Mouse (Mus musculus): ENCODE measurements around the gene Gpc6.

- TF ChIP-seq POLR2A (IDR thresholded peaks at IDR 0.05; ENCODE audit: extremely low read depth, insufficient read depth, low read length) (no peak), CTCF (IDR thresholded peaks at IDR 0.05; ENCODE audit: extremely low read depth, insufficient read depth, low read length) (no peak)
Measured at GRCm38 (mm10) chr14:117000376-117000775, 75.3 kb downstream of the Gpc6 start.

Measured in cortical plate, adult 2 months (tissue).